Mouse (Mus musculus): Measurements from ENCODE around the gene Cdk6.

GRCm38 (mm10) chr5:3512584-3512983 is 171.3 kb downstream of the Cdk6 start:
- TF ChIP-seq CTCF (IDR thresholded peaks at IDR 0.05; ENCODE audit: control insufficient read depth, insufficient read depth, insufficient read length) (no peak), USF1 (IDR thresholded peaks at IDR 0.05; ENCODE audit: low read depth) (no peak), MAX (IDR thresholded peaks at IDR 0.05) (no peak), CEBPB (IDR thresholded peaks at IDR 0.05; ENCODE audit: low read depth) (no peak), MYOD1 (IDR thresholded peaks at IDR 0.05; ENCODE audit: control insufficient read depth, insufficient read length, low read depth) (no peak), MYOG (IDR thresholded peaks at IDR 0.05; ENCODE audit: control insufficient read depth, extremely low read depth, insufficient read length) (no peak), FOSL1 (IDR thresholded peaks at IDR 0.05; ENCODE audit: insufficient read depth, low read length, poor library complexity, severe bottlenecking) (no peak)
